Mouse (Mus musculus) hindbrain, embryonic 16.5 days (tissue): Measurements from ENCODE around the gene Limch1. TPM values are rescaled to one million over a fixed set of nuclear protein-coding genes. Genes with fewer than 3 reads are reported as not detected.

Source experiments
- ATAC-seq: fragments of 200-750 bp; cut with Nextera tagmentation; 2 replicates; pipeline ENCODE4 v1.8.0; 2017; ENCODE audit warnings: moderate TSS enrichment, moderate library complexity
- H3K27ac ChIP-seq: fragments of 300-500 bp; sonication (generic); 2 replicates; pipeline ENCODE4 v1.5.1; 2014; ENCODE audit warnings: low read depth, mild to moderate bottlenecking, control low read depth, low read length, moderate library complexity
- H3K27me3 ChIP-seq: fragments of 300-500 bp; sonication (generic); replicated peaks from 2 replicates; pipeline ENCODE4 v1.6.1; 2014; ENCODE audit warnings: low read length; ENCODE audit not compliant: control insufficient read depth, insufficient read depth
- H3K36me3 ChIP-seq: fragments of 300-500 bp; sonication (generic); 2 replicates; pipeline ENCODE4 v1.6.1; 2014; ENCODE audit warnings: mild to moderate bottlenecking, low read length, moderate library complexity, mixed read lengths; ENCODE audit not compliant: control insufficient read depth, insufficient read depth
- H3K4me1 ChIP-seq: fragments of 300-500 bp; sonication (generic); 2 replicates; pipeline ENCODE4 v1.6.1; 2014; ENCODE audit warnings: low read depth, low read length; ENCODE audit not compliant: control insufficient read depth, insufficient read depth
- H3K4me2 ChIP-seq: fragments of 300-500 bp; sonication (generic); 2 replicates; pipeline ENCODE4 v1.6.1; 2014; ENCODE audit warnings: mild to moderate bottlenecking, low read length, control low read depth, moderate library complexity
- H3K4me3 ChIP-seq: fragments of 300-500 bp; sonication (generic); 2 replicates; pipeline ENCODE4 v1.5.1; 2014; ENCODE audit warnings: mild to moderate bottlenecking, low read length, control low read depth, moderate library complexity
- H3K9ac ChIP-seq: fragments of 300-500 bp; sonication (generic); 2 replicates; pipeline ENCODE4 v1.6.1; 2014; ENCODE audit warnings: low read depth, mild to moderate bottlenecking, control low read depth, low read length, moderate library complexity
- H3K9me3 ChIP-seq: fragments of 300-500 bp; sonication (generic); 2 replicates; pipeline ENCODE4 v1.6.1; 2014; ENCODE audit warnings: mild to moderate bottlenecking, low read length, moderate library complexity; ENCODE audit not compliant: control insufficient read depth
- WGBS: fragments of 180-500 bp; shearing (Covaris S2); extraction: QIAGEN DNeasy Blood & Tissue Kit; methylation state at CpG from one replicate; pipeline ENCODE4 v1.1.7; 2014; 5-methylcytosine and 5-hydroxymethylcytosine counted together
- polyA plus RNA-seq: library from polyadenylated mRNA; unstranded; fragments of >200 nt; fragmentation: Nextera tagmentation; extraction: Ambion mirVana; gene quantifications from 2 replicates; pipeline ENCODE4 v1.2.1, GENCODE M21; 2015

Gene Limch1
- polyA plus RNA-seq, 1 experiment from 2014 or later, result 48.4 TPM

DNA sequence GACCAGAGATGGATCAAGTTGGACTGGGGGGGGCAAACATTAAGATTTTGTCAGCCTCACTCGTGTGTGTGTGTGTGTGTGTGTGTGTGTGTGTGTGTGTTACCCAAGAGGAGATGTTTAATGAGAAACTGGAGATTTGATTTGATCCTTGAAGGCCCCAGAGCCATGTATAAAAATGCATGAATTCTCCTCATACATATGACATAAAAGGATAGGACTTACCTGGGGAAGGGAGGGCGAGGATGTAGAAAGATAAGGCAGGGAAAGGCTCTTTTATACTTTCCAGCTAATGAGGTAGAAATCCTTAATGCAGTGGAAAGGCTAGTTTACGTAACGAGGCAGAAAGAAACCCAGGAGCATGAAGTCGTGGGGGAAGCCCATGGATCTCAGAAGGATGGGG lies 106.1 kb downstream of the Limch1 start:
- H3K9ac ChIP-seq, result no peak overlapping the region
- no peak overlapping the region for H3K4me3 ChIP-seq
- no peaks in the 10 kb centered on the region for H3K36me3 ChIP-seq
- H3K27ac ChIP-seq, result no peak overlapping the region
- WGBS, result 65% methylated on average over 5 of the region's 5 CpGs
- ATAC-seq, result no peak
- no peak overlapping the region for H3K4me2 ChIP-seq
- H3K4me1 ChIP-seq, result peaks cover 3% of the 10 kb centered on the region; the same call in 1 of the 2 replicates
- H3K9me3 ChIP-seq, result no peaks in the 10 kb centered on the region
- H3K27me3 ChIP-seq, result no peaks in the 10 kb centered on the region

DNA sequence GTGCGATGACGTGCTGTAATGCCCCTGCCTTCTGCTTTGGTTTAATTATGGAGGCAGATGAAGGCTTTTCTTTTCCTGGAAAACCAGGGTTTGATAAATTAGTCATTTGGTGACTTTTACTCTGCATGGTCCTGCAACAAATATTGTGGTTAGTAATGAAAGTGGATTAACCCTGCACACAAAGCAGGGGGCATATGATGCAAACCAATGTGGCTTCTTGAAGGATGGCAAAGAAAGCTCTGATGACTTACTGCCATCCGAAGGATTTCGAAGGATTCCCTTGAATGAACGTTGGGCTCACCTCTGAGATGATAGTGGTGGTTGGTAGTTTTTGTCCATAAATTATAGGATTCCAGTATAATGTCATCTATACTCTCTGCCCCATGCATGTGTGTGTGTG lies 108.6 kb downstream of the Limch1 start:
- 89% methylated on average over 5 of the region's 5 CpGs for WGBS
- Histone ChIP-seq H3K27ac (no peak overlapping the region), H3K27me3 (no peaks in the 10 kb centered on the region), H3K9ac (no peak overlapping the region), H3K4me1 (peaks cover 3% of the 10 kb centered on the region; the same call in 1 of the 2 replicates), H3K36me3 (no peaks in the 10 kb centered on the region), H3K9me3 (no peaks in the 10 kb centered on the region), H3K4me3 (no peak overlapping the region), H3K4me2 (no peak overlapping the region)
- ATAC-seq, result no peak

DNA sequence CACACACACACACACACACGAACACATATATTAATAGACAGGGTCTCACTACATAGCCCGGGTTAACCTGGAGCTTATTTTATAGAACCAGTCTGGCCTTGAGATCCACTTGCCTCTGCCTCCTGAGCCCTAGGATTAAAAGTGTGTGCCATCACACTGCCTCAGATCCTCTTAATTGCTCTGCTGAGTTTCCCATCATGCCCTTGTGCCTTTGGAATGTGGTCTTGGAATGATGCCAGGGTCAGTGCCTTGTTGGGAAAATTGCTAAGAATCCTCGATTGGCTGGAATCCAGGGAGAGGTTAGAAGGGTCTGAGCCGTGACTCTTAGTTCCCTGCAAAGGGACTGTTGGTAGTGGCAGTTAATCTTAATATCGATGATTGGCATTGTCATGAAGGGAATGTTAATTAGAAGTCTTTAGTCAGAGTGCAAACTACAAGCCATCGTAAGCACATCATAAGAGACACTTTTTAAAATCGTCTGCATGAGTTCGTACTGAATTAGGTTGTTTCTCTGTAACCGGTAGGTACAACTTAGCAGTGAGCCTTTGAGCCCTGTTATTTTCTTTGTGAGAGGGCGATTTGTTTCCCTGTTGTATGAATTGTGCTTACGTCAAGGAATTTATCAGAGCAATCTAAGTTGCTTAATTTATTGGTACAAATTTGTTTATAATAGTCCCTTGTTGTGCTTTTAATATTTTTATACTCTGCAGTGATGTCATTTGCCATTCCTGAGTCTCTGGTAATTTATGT lies 109.9 kb downstream of the Limch1 start:
- ATAC-seq, result no peak
- Histone ChIP-seq H3K4me1 (peaks cover 3% of the 10 kb centered on the region; the same call in 1 of the 2 replicates), H3K36me3 (no peaks in the 10 kb centered on the region), H3K4me2 (no peak overlapping the region), H3K9me3 (no peaks in the 10 kb centered on the region), H3K4me3 (no peak overlapping the region), H3K27me3 (no peaks in the 10 kb centered on the region), H3K27ac (no peak overlapping the region), H3K9ac (no peak overlapping the region)
- 48% methylated on average over 11 of the region's 11 CpGs for WGBS

DNA sequence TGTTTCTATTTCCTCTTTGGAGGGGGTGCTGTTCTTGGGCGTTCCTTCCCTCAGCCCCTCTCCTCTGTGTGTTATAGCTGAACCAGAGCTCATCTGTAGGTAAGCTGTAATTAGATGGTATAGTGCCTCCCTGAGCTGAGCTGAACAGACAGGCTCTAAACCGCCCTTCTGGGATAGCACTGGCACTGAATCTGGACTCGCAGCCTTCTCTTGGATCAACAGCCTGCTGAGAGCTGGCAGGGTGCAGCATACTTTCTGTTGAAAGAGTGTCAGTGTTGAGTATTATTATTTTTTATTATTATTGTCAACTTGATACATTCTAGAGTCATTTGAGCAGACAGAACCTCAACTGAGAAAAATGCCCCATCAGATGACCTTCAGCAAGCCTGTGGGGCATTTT lies 113.9 kb downstream of the Limch1 start:
- no peak overlapping the region for H3K4me3 ChIP-seq
- 79% methylated on average over 3 of the region's 3 CpGs for WGBS
- H3K4me1 ChIP-seq, result peaks cover 7% of the 10 kb centered on the region
- no peak overlapping the region for H3K9ac ChIP-seq
- no peak overlapping the region for H3K4me2 ChIP-seq
- H3K27ac ChIP-seq, result no peak overlapping the region
- H3K9me3 ChIP-seq, result no peaks in the 10 kb centered on the region
- ATAC-seq, result no peak
- H3K36me3 ChIP-seq, result no peaks in the 10 kb centered on the region
- H3K27me3 ChIP-seq, result no peaks in the 10 kb centered on the region

DNA sequence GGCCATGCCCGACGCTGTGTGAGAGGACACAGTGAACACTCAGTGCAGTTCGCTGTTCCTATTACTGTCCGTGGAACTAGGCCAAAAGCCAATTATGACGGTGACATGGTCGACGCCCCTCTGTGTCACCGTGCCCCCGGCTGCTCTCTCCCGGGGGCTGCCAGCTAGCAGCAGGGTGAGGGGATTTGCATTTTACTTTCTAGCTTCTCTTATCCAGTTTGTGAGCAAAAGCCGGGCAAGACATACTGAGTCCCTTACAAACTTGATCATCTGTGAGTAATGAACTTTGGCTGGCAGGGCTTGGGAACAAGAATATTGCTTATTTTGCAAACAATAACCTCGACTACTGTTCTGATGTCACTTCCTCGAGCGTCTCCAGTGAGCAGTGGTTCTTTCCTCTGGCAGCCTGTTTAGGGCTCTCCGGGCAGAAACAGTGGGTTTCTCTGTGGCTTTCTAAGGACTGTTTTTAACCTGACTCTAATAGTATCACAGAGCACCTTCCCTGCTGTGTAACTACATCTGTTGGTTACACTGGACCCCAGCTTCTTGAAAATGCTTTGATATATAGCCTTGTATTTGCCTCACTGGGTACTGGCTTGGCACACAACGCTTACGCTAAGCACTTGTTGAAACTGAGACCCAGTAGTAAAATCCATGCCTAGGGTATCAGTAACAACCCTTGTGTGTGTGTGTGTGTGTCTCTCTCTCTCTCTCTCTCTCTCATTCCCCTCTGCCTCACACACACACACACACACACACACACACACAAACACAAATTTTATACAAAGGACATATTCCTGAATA lies 115.8 kb downstream of the Limch1 start:
- Histone ChIP-seq H3K9ac (no peak overlapping the region), H3K4me3 (no peak overlapping the region), H3K9me3 (no peaks in the 10 kb centered on the region), H3K27ac (no peak overlapping the region), H3K4me2 (peak overlapping the region; percentile 10), H3K36me3 (no peaks in the 10 kb centered on the region), H3K27me3 (no peaks in the 10 kb centered on the region), H3K4me1 (peaks cover 16% of the 10 kb centered on the region)
- 28% methylated on average over 17 of the region's 17 CpGs for WGBS
- ATAC-seq, result peak; percentile 62

DNA sequence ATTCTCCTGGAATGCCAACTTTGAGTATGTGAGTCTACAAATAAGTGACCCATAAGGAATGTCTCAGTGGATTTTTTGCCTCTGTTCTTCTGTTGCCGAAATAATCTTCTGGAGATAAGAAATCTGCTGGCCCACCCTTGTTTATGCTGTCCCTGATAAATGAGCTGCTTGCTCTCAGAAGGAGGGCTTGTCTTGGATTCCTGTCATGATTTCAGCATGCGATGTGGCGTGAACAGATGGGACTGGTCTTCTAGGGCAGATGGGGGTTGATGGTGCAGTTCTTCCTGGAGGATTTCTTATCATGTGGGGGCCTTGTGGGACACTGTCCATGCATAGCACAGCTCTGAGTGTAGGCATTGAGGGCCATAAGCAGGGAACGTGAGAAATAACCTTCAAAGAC lies 116.5 kb downstream of the Limch1 start:
- Histone ChIP-seq H3K9me3 (no peaks in the 10 kb centered on the region), H3K27ac (no peak overlapping the region), H3K9ac (no peak overlapping the region), H3K4me3 (no peak overlapping the region), H3K27me3 (no peaks in the 10 kb centered on the region), H3K36me3 (no peaks in the 10 kb centered on the region), H3K4me2 (no peak overlapping the region), H3K4me1 (peaks cover 16% of the 10 kb centered on the region)
- no peak for ATAC-seq
- 58% methylated on average over 4 of the region's 4 CpGs for WGBS

DNA sequence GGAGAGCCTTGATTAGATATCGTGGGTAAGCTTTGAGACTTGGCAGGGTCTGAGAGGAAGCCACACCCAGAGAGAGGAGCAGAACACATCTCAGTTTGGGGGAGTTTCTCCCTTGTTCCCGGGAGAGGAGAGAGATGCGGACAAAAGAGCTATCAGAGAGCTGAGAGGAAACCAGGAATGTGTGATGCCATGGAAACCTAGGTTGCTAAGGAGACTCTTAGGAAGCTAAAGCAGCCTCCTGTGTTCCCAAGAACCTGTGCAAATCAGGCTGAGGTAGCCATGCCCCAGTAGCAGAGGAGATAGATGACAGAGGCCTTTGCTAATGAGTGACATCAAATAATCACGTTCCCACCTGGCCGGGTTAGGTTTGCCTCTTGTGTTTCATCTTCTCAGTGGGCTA lies 119.6 kb downstream of the Limch1 start:
- no peaks in the 10 kb centered on the region for H3K27me3 ChIP-seq

DNA sequence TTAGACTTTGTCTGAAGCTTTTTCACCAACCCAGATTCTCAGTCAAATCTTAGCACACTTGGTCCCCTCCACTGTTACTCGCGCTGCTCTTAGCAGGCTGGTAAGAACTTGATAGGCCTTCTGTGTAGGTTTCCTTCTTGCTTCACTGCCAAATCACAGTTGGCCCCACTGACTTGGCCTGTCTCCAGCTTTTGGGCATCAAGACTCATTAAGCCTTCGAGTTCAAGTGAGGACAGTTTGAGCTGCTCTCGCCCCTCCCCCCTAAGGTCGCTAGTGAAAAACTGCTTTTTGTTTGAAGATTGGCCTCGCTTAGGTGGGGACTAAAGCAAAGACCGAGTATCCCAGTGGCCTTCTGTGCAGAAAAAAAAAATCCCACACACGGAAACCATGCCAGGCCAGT lies 120.4 kb downstream of the Limch1 start:
- no peak overlapping the region for H3K27ac ChIP-seq
- 38% methylated on average over 8 of the region's 8 CpGs for WGBS
- H3K4me2 ChIP-seq, result no peak overlapping the region
- no peaks in the 10 kb centered on the region for H3K27me3 ChIP-seq
- ATAC-seq, result peak; percentile 65
- no peak overlapping the region for H3K9ac ChIP-seq
- no peaks in the 10 kb centered on the region for H3K9me3 ChIP-seq
- no peak overlapping the region for H3K4me3 ChIP-seq
- H3K4me1 ChIP-seq, result peaks cover 16% of the 10 kb centered on the region
- no peaks in the 10 kb centered on the region for H3K36me3 ChIP-seq

More for the DNA sequence above, 119.6 kb downstream of the Limch1 start:
- no peak overlapping the region for H3K4me2 ChIP-seq
- H3K27ac ChIP-seq, result no peak overlapping the region
- no peaks in the 10 kb centered on the region for H3K9me3 ChIP-seq
- ATAC-seq, result no peak
- H3K36me3 ChIP-seq, result no peaks in the 10 kb centered on the region
- no peak overlapping the region for H3K9ac ChIP-seq
- H3K4me3 ChIP-seq, result no peak overlapping the region
- peaks cover 16% of the 10 kb centered on the region for H3K4me1 ChIP-seq
- WGBS, result 37% methylated on average over 5 of the region's 5 CpGs

DNA sequence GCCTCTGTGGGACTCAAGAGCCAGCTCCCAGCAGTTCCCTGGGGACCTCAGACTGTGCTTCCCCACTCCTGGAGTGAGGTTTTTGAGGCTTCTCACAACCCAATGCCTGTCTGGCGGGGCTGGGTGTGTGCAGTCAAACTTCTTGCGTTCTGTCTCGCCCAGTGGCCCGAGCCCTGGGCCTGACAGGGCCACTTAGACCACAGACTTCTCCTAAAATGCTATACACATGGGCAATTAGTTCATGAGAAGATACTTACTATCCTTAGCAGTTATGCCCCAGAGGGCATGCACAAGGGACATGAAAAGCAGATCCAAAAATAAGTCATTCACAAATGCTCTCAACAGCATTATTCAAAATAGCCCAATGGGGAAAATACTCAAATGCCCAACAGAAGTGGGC lies 123.9 kb downstream of the Limch1 start:
- 90% methylated on average over 4 of the region's 4 CpGs for WGBS
- H3K27me3 ChIP-seq, result no peaks in the 10 kb centered on the region

More for the DNA sequence above, 123.9 kb downstream of the Limch1 start:
- Histone ChIP-seq H3K4me3 (no peak overlapping the region), H3K9me3 (no peaks in the 10 kb centered on the region), H3K27ac (no peak overlapping the region), H3K4me2 (no peak overlapping the region), H3K4me1 (peaks cover 12% of the 10 kb centered on the region), H3K9ac (no peak overlapping the region), H3K36me3 (no peaks in the 10 kb centered on the region)
- ATAC-seq, result no peak
